Mouse (Mus musculus): ENCODE results near the gene Itga6. TPM values are rescaled to one million over a fixed set of nuclear protein-coding genes. Genes with fewer than 3 reads are reported as not detected.

The Itga6 gene
- polyA plus RNA-seq, 1 experiment from 2014 or later = 47.1 TPM

GRCm38 (mm10) chr2:71753161-71753560 is 7.7 kb downstream of the Itga6 start:
- ATAC-seq (ENCODE audit: low FRiP score) = no peak

GRCm38 (mm10) chr2:71755748-71756147 is 10.3 kb downstream of the Itga6 start:
- WGBS = 82% methylated on average over 4 of the region's 4 CpGs

More at GRCm38 (mm10) chr2:71753161-71753560, 7.7 kb downstream of the Itga6 start:
- no peak overlapping the region for H3K4me2 ChIP-seq
- no peak overlapping the region for H3K27ac ChIP-seq
- WGBS = 92% methylated on average over 4 of the region's 4 CpGs
- H3K9me3 ChIP-seq = no peaks in the 10 kb centered on the region
- H3K4me1 ChIP-seq = peaks cover 24% of the 10 kb centered on the region
- H3K4me3 ChIP-seq (replicated peaks) = no peak overlapping the region
- no peaks in the 10 kb centered on the region for H3K27me3 ChIP-seq
- H3K9ac ChIP-seq = no peak overlapping the region
- H3K36me3 ChIP-seq (replicated peaks) = no peaks in the 10 kb centered on the region

GRCm38 (mm10) chr2:71757098-71757497 is 11.7 kb downstream of the Itga6 start:
- Histone ChIP-seq H3K4me1 (peaks cover 8% of the 10 kb centered on the region; the same call in 1 of the 2 replicates), H3K4me2 (no peak overlapping the region), H3K9ac (no peak overlapping the region), H3K27ac (no peak overlapping the region), H3K4me3 (replicated peaks) (no peak overlapping the region), H3K27me3 (no peaks in the 10 kb centered on the region), H3K9me3 (no peaks in the 10 kb centered on the region), H3K36me3 (replicated peaks) (no peaks in the 10 kb centered on the region)
- no peak for ATAC-seq (ENCODE audit: low FRiP score)
- 79% methylated on average over 5 of the region's 5 CpGs for WGBS

More at GRCm38 (mm10) chr2:71755748-71756147, 10.3 kb downstream of the Itga6 start:
- Histone ChIP-seq H3K9me3 (no peaks in the 10 kb centered on the region), H3K4me1 (peaks cover 10% of the 10 kb centered on the region; the same call in 1 of the 2 replicates), H3K36me3 (replicated peaks) (no peaks in the 10 kb centered on the region), H3K9ac (no peak overlapping the region), H3K4me3 (replicated peaks) (no peak overlapping the region), H3K27ac (no peak overlapping the region), H3K4me2 (no peak overlapping the region), H3K27me3 (no peaks in the 10 kb centered on the region)
- no peak for ATAC-seq (ENCODE audit: low FRiP score)

- H3K4me1 ChIP-seq = peaks cover 8% of the 10 kb centered on the region; the same call in 1 of the 2 replicates
- no peaks in the 10 kb centered on the region for H3K27me3 ChIP-seq
- H3K27ac ChIP-seq = no peak overlapping the region
- no peaks in the 10 kb centered on the region for H3K9me3 ChIP-seq
- no peak overlapping the region for H3K4me2 ChIP-seq
- WGBS = 60% methylated on average over 19 of the region's 19 CpGs
- no peak overlapping the region for H3K9ac ChIP-seq
- H3K4me3 ChIP-seq (replicated peaks) = no peak overlapping the region
- ATAC-seq (ENCODE audit: low FRiP score) = no peak
- no peaks in the 10 kb centered on the region for H3K36me3 ChIP-seq (replicated peaks)
Measured at GRCm38 (mm10) chr2:71758591-71759531, 13.4 kb downstream of the Itga6 start.

- WGBS = 88% methylated on average over 4 of the region's 4 CpGs
- Histone ChIP-seq H3K9ac (no peak overlapping the region), H3K36me3 (replicated peaks) (no peaks in the 10 kb centered on the region), H3K9me3 (no peaks in the 10 kb centered on the region), H3K4me2 (no peak overlapping the region), H3K27ac (no peak overlapping the region), H3K27me3 (no peaks in the 10 kb centered on the region), H3K4me3 (replicated peaks) (no peak overlapping the region), H3K4me1 (peaks cover 8% of the 10 kb centered on the region; the same call in 1 of the 2 replicates)
- ATAC-seq (ENCODE audit: low FRiP score) = no peak
Measured at GRCm38 (mm10) chr2:71760091-71760490, 14.7 kb downstream of the Itga6 start.

GRCm38 (mm10) chr2:71761081-71761480 is 15.7 kb downstream of the Itga6 start:
- Histone ChIP-seq H3K4me3 (replicated peaks) (no peak overlapping the region), H3K9ac (no peak overlapping the region), H3K9me3 (no peaks in the 10 kb centered on the region), H3K4me1 (peaks cover 8% of the 10 kb centered on the region; the same call in 1 of the 2 replicates), H3K4me2 (no peak overlapping the region), H3K36me3 (replicated peaks) (no peaks in the 10 kb centered on the region), H3K27ac (no peak overlapping the region), H3K27me3 (no peaks in the 10 kb centered on the region)
- ATAC-seq (ENCODE audit: low FRiP score) = no peak
- 95% methylated on average over 9 of the region's 9 CpGs for WGBS

GRCm38 (mm10) chr2:71764525-71764924 is 19.1 kb downstream of the Itga6 start:
- Histone ChIP-seq H3K27ac (no peak overlapping the region), H3K36me3 (replicated peaks) (no peaks in the 10 kb centered on the region), H3K9me3 (no peaks in the 10 kb centered on the region), H3K4me2 (no peak overlapping the region), H3K4me3 (replicated peaks) (no peak overlapping the region), H3K27me3 (no peaks in the 10 kb centered on the region), H3K4me1 (no peaks in the 10 kb centered on the region), H3K9ac (no peak overlapping the region)
- no peak for ATAC-seq (ENCODE audit: low FRiP score)
- WGBS = 76% methylated on average over 5 of the region's 5 CpGs

GRCm38 (mm10) chr2:71764961-71765735 is 19.7 kb downstream of the Itga6 start:
- no peak overlapping the region for H3K4me3 ChIP-seq (replicated peaks)
- no peaks in the 10 kb centered on the region for H3K9me3 ChIP-seq
- H3K4me1 ChIP-seq = no peaks in the 10 kb centered on the region
- no peak overlapping the region for H3K4me2 ChIP-seq
- no peaks in the 10 kb centered on the region for H3K27me3 ChIP-seq
- H3K9ac ChIP-seq = no peak overlapping the region
- no peaks in the 10 kb centered on the region for H3K36me3 ChIP-seq (replicated peaks)
- WGBS = 76% methylated on average over 3 of the region's 3 CpGs
- H3K27ac ChIP-seq = no peak overlapping the region
- ATAC-seq (ENCODE audit: low FRiP score) = no peak

GRCm38 (mm10) chr2:71766007-71766406 is 20.6 kb downstream of the Itga6 start:
- Histone ChIP-seq H3K27ac (no peak overlapping the region), H3K27me3 (no peaks in the 10 kb centered on the region), H3K4me1 (no peaks in the 10 kb centered on the region), H3K4me3 (replicated peaks) (no peak overlapping the region), H3K4me2 (no peak overlapping the region), H3K9me3 (no peaks in the 10 kb centered on the region), H3K9ac (no peak overlapping the region), H3K36me3 (replicated peaks) (no peaks in the 10 kb centered on the region)
- 88% methylated on average over 5 of the region's 5 CpGs for WGBS
- no peak for ATAC-seq (ENCODE audit: low FRiP score)

- H3K4me3 ChIP-seq (replicated peaks) = no peak overlapping the region
- ATAC-seq (ENCODE audit: low FRiP score) = no peak
- WGBS = 87% methylated on average over 6 of the region's 6 CpGs
Measured at GRCm38 (mm10) chr2:71767019-71767610, 21.7 kb downstream of the Itga6 start.

GRCm38 (mm10) chr2:71771762-71772161 is 26.3 kb downstream of the Itga6 start:
- Histone ChIP-seq H3K9ac (no peak overlapping the region), H3K9me3 (no peaks in the 10 kb centered on the region), H3K4me3 (replicated peaks) (no peak overlapping the region), H3K4me1 (peaks cover 16% of the 10 kb centered on the region), H3K36me3 (replicated peaks) (no peaks in the 10 kb centered on the region), H3K27me3 (no peaks in the 10 kb centered on the region), H3K4me2 (no peak overlapping the region), H3K27ac (no peak overlapping the region)
- no peak for ATAC-seq (ENCODE audit: low FRiP score)
- 90% methylated on average over 4 of the region's 4 CpGs for WGBS

More at GRCm38 (mm10) chr2:71767019-71767610, 21.7 kb downstream of the Itga6 start:
- no peaks in the 10 kb centered on the region for H3K9me3 ChIP-seq
- no peak overlapping the region for H3K4me2 ChIP-seq
- H3K27me3 ChIP-seq = no peaks in the 10 kb centered on the region
- H3K36me3 ChIP-seq (replicated peaks) = no peaks in the 10 kb centered on the region
- no peaks in the 10 kb centered on the region for H3K4me1 ChIP-seq
- no peak overlapping the region for H3K9ac ChIP-seq
- H3K27ac ChIP-seq = no peak overlapping the region

- Histone ChIP-seq H3K27ac (no peak overlapping the region), H3K9ac (no peak overlapping the region), H3K27me3 (no peaks in the 10 kb centered on the region), H3K4me1 (peaks cover 16% of the 10 kb centered on the region), H3K4me3 (replicated peaks) (no peak overlapping the region), H3K4me2 (no peak overlapping the region), H3K36me3 (replicated peaks) (no peaks in the 10 kb centered on the region), H3K9me3 (no peaks in the 10 kb centered on the region)
- WGBS = 91% methylated on average over 5 of the region's 5 CpGs
- no peak for ATAC-seq (ENCODE audit: low FRiP score)
Measured at GRCm38 (mm10) chr2:71773714-71774113, 28.3 kb downstream of the Itga6 start.
